Mouse (Mus musculus) layer of hippocampus, postnatal 14 days (tissue): ENCODE data around the gene Olfr167. TPM values are rescaled to one million over a fixed set of nuclear protein-coding genes. Genes with fewer than 3 reads are reported as not detected.
"Not testable (repeated sequence)": the region's sequence is repeated elsewhere in the genome, so short reads cannot be mapped to it uniquely, and the experiment has no call there.

ENCODE experiments used
- DNase-seq, 2 experiments: peaks; one replicate each; pipeline ENCODE4 v3.0.0; 2021 to 2022; ENCODE audit warnings: low spot score in 2 of 2, mixed read lengths in 1 of 2
- long read RNA-seq, 2 experiments: library from polyadenylated mRNA; stranded (forward); transcript quantifications; one replicate each; pipeline ENCODE4 v2.0.0; 2021
- total RNA-seq, 2 experiments: library from RNA; stranded (reverse); gene quantifications; 2 replicates each; pipeline ENCODE4 v1.2.3; 2021

Olfr167 gene
- total RNA-seq: not detected
- long read RNA-seq, experiment 1: 0 reads
- long read RNA-seq, experiment 2: 0 reads

GRCm38 (mm10) chr16:19522166-19522565, at the start of gene Olfr167:
Gene Olfr167, minus strand, starts transcription at chr16:19522266.
- no peak for DNase-seq

DNA sequence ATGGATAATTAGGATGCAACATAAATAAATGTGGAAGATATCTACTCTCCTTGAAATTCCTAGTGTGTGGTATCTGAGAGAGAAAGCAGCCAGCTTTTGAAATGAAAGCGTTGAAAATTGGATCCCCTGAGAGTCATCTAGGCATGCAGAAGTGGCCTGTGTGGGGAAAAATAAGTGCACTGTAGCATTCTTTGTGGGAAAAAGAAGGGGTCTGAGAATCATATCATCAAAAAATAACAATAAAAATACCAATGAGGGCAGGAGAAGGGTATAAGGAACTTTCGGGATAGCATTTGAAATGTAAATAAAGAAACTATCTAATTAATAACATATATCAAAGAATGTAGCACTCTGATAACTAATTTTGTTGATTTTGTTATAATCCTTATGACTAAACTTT, 49.6 kb upstream of the Olfr167 start, which contains the start of gene Olfr169:
TSS of gene Olfr169 (minus strand) at position 101 of the 400 bp plus-strand sequence.
- DNase-seq: not testable (repeated sequence)

GRCm38 (mm10) chr16:19553429-19553828, 31.4 kb upstream of the Olfr167 start:
- not testable (repeated sequence) for DNase-seq

GRCm38 (mm10) chr16:19552246-19552645, 30.2 kb upstream of the Olfr167 start:
- DNase-seq: not testable (repeated sequence)

DNA sequence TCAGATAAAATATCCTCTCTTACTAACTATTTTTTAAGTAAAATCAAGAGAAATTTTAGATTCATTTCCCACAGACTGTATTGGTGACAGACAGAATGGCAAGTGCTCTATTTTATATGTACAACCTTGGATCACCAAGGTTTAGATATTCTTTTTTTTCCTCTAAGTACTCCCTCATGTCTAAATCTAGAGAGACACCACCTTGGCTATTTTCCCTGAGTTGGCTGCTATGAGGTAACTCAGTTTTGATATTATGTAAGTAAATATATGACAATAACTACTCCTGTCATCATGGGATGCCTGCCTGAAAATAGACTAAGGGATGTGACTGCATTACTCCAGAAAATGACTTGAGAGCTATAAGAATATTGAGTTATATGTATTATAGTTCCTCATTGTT, 13.4 kb upstream of the Olfr167 start, which contains the start of gene Olfr168:
TSS of gene Olfr168 (minus strand) at position 101 of the 400 bp plus-strand sequence.
- no peak for DNase-seq

DNA sequence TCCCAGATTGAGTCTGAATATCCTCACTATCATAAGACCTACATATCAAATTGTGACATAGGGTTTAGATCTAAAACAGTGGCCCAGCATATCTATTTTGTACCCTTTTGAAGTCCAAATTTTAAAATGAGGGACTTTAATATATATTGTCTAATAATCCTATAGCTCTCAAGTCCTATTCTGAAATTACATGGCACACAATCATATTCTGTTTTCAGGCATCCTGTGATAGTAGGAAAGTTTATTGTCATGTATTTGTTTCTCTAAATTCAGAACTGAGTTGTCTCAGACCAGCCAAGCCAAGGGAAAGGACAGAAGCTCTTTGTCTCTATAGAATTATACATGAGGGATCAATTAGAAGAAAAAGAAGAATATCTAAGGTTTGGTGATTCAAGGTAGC, 38.7 kb downstream of the Olfr167 start, which contains the start of gene Olfr166:
TSS of gene Olfr166 (plus strand) at position 301 of the 400 bp plus-strand sequence.
- DNase-seq: no peak

DNA sequence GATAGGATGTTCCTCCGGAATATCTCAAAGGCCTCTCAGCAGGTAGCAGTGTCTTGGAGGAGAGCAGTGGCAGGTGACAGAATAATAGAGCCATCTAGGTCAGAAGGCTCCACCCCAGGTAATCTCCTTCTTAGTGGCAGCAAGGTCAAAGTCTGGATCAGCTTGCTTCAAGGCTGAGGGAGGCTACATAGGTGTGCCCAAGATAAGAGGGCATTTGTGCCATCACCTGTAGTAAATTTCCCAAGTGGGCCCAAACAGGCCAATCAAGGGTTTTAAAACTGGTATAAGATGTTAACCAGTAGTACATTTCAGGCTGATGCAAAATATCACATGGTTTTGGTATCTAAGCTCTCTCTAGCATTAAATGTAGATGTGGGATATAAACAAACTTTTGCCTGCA, 57.7 kb downstream of the Olfr167 start:
- DNase-seq: no peak

Other genes starting within 250 kb of the Olfr167 start
- not detected for gene Olfr164, start 208.2 kb downstream of the Olfr167 start, total RNA-seq
- gene Olfr165, start 99.1 kb downstream of the Olfr167 start, total RNA-seq: not detected
- gene Olfr166, start 38.6 kb downstream of the Olfr167 start, total RNA-seq: not detected
- gene Olfr168, start 13.3 kb upstream of the Olfr167 start, total RNA-seq: not detected
- not detected for gene Olfr169, start 49.5 kb upstream of the Olfr167 start, total RNA-seq
- gene Olfr170, start 89.6 kb upstream of the Olfr167 start, total RNA-seq: not detected
- not detected for gene Olfr171, start 107.7 kb upstream of the Olfr167 start, total RNA-seq
- gene Lamp3, start 184.1 kb upstream of the Olfr167 start, total RNA-seq: not detected
- 1 to 10 TPM; 2.7 to 3.5 TPM for gene B3gnt5, start 237.9 kb upstream of the Olfr167 start, total RNA-seq